Mouse (Mus musculus): ENCODE data around the gene Pla2g4b.
A peak's percentile ranks its signal among the peaks of the same experiment; 100 is the strongest.

The Pla2g4b gene

GRCm38 (mm10) chr2:120032726-120033467 is at the start of gene Pla2g4b:
Gene Pla2g4b, plus strand, starts transcription at chr2:120033417.
- DNase-seq (ENCODE audit: low spot score) = no peak

DNA sequence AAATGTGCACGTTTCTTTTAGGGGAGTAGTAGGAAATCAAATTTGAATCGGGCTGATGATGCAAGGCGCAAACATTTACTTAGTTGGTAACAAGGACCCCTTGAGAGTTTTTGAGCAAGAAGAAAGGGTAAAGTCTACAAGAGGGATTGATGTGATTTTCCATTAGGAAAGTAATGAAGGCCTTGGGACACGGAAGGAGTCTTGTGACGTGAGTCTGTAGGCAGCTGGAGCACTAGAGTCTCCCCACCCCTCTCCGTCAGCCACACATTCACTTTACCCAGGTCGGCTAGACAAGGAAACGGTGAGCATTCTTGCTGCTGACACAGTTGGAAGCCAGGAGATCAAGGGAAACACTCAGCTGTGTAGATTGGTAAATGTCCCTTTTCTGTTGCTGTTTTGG is 47.3 kb upstream of the Pla2g4b start:
- DNase-seq (ENCODE audit: low spot score) = no peak

- no peak for DNase-seq (ENCODE audit: low spot score)
Measured at GRCm38 (mm10) chr2:119986369-119986768, 46.8 kb upstream of the Pla2g4b start.

DNA sequence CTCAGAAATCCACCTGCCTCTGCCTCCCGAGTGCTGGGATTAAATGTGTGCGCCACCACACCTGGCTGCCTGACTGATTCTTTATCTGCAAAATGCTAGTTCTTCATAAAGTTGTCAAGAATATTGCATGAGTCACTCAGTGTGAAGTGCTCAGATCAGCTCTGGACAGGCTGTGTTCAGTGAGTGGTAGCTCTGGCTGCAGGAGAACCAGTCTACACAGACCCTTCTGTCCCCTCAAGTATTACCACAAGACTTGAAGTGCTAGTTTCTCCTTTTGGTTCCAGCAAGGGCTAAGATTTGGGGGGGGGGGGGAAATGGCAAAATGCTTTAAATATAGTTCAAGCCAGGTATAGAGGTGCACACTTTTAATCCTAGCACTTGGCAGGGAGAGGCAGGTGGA is 45.8 kb upstream of the Pla2g4b start:
- no peak for DNase-seq (ENCODE audit: low spot score)

DNA sequence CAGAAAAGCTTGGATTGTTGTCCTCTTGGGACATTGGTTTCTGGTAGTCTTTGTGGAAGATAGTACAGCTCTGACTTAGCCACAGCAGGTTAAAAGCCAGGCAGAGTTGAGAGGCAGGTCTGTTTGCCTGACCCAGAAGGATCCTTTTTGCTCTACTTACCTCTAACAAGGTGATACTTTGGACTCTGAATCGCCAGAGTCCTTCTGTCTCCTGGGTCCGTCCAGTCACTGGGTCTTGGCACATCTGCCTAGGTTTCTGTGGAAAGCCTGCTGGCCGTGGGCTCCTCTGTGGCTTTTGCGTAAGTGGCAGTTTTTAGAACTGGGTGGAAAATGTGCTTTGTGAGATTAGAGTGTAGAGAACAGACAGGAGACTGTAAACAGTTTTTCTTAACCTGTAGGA is 44.3 kb upstream of the Pla2g4b start:
- no peak for DNase-seq (ENCODE audit: low spot score)

DNA sequence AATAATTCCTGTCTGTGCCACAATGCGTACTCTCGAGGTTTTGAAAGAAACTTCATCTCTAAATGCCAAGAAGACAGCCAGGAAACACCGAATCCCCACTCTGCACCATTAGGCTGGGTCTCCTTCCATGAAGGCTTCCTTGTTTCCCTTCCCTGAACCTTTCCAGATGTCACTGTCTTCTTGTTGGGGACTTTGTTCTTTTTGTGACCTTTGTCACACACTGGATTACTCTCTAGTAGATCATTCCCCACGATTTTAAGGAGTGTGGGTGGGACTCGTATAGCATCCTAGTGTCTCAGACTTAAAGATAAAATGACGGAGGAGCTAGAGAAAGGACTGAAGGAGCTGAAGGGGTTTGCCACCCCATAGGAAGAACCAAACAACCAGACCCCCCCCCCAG is 42.3 kb upstream of the Pla2g4b start:
- DNase-seq (ENCODE audit: low spot score) = no peak

GRCm38 (mm10) chr2:119992349-119992748 is 40.9 kb upstream of the Pla2g4b start:
- DNase-seq (ENCODE audit: low spot score) = no peak

DNA sequence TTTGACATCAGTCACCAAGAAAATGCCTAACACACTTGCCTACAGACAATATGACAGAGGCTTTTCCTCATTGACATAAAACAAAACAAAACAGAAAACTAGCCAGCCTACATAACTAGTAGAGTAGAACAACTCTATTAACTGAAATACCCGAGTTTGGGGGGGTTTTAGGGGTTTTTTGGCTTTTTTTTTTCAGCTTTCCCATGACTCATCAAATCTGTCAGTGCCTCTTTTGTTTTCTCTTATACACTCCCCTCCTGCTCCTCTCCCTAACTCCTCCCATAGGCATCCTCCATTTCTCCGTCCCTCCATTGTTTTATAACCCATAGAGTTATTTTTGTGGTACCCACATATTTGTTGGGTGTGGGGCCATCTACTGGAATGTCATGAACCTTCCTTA is 39.7 kb upstream of the Pla2g4b start:
- no peak for DNase-seq (ENCODE audit: low spot score)

- DNase-seq (ENCODE audit: low spot score) = no peak
Measured at GRCm38 (mm10) chr2:119994839-119995238, 38.4 kb upstream of the Pla2g4b start.

DNA sequence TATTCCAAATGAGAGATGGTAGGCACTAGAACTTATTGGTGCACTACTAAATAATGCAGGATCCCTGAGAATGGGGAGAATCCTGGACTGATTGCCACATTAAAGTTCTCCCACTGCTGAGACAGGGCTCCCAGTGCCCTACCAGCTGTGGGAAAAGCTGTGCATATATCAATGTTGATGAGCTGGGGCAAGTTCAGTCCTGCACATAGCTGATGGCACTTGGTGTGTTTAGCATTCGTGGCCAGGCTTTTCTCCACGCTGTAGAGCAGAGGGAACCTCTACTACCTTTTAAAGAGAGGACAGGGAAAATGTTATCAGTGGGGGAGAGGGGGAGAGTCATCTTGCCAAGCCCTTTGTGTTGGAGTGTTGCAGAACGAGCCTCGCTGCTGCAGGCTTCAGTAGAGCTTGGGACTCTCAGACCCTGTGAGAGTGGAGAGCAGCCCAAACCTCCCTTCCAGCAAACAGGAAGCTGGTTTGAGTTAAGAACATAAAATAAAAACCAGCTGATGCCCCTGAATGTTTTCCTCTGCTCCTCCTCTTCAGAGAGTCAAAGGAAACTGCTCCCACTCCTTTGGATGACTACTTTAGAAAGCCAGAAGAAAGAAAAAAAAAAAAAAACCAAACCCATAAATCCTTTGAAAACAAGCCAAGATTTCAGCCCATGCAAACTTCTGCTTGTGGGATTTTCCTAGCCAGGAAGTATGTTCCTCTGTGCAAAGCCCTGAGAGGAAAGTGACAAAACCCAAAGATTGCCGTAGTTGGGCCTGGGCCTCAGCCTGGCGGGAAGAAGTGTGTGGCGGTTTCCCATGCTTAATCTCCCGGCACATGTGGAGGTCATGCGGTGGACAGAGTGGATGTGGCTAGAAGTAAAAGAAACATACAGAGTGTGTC is 37.6 kb upstream of the Pla2g4b start:
- DNase-seq (ENCODE audit: low spot score) = no peak

- no peak for DNase-seq (ENCODE audit: low spot score)
Measured at GRCm38 (mm10) chr2:119997354-119997753, 35.9 kb upstream of the Pla2g4b start.

- no peak for DNase-seq (ENCODE audit: low spot score)
Measured at GRCm38 (mm10) chr2:119999731-120000130, 33.5 kb upstream of the Pla2g4b start.

GRCm38 (mm10) chr2:120000882-120001584 is 32.2 kb upstream of the Pla2g4b start:
- DNase-seq (ENCODE audit: low spot score) = no peak

DNA sequence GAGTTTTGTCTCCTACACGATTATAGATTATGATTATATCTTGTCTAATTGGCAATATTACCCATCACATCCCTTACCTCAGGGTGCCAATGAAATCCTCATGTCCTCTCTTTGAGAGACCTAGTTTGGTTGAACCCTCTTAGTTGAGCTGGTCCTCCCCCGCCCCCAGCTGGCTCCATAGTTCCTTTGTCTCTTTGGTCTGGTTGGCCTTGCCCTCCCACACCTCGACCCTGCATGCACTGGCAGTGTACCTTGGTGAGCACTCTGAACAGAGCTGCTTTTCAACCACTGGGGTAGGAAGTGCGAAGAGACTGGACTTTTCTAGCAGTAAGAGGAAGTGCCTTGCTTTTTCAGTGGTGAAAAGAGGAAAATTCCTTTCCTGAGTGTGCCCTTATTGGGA is 31.3 kb upstream of the Pla2g4b start:
- DNase-seq (ENCODE audit: low spot score) = no peak

GRCm38 (mm10) chr2:120003970-120004369 is 29.2 kb upstream of the Pla2g4b start:
- no peak for DNase-seq (ENCODE audit: low spot score)

DNA sequence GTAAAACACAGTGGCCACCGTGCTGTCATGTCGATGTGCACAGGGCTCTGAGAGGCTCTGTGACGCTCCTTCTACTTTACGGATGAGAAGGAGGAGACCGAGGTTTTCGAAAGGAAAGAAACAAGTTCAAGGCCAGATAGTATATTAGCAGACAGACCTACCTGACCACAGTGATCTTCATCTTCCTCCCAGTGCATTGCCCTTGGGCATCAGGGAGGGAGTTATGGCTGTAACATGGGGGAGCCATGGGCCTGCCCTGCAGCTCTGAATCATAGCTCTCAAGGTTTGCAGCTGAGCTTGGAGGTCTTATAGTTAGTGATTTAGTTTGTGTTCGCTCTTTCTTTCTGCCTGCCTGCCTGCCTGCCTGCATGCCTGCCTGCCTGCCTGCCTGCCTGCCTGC is 26.5 kb upstream of the Pla2g4b start:
- DNase-seq (ENCODE audit: low spot score) = no peak

DNA sequence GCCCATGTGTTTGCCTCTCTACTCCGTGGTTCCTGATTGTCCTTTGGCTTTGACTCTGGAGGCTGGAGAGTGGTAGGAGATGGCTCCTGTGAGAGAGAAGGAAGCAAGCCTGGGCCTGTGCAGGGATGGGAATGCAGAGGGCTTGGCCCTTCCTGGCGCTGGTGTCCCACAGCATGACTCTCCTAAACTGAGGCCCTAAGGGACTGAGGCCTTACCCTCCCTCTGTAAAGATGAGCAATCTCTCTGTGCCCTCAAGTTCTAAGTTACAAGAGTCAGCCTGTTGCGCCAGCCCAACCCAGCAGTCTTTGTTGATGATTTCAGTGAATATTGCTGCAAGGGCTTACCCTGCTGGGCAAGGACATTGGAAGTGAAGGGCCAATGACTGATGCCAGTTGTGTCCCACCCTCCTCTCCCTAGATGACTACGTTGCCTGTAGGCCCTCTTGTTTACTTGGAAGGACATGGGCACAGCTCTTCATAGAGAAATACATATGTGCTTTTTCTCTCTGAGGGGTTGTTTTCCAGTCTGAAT is 25.5 kb upstream of the Pla2g4b start:
- no peak for DNase-seq (ENCODE audit: low spot score)

- DNase-seq (ENCODE audit: low spot score) = no peak
Measured at GRCm38 (mm10) chr2:120008672-120009071, 24.5 kb upstream of the Pla2g4b start.

GRCm38 (mm10) chr2:120011462-120012200 is 21.6 kb upstream of the Pla2g4b start:
- DNase-seq (ENCODE audit: low spot score) = peak; percentile 45

- DNase-seq (ENCODE audit: low spot score) = no peak
Measured at GRCm38 (mm10) chr2:120012924-120013323, 20.3 kb upstream of the Pla2g4b start.

DNA sequence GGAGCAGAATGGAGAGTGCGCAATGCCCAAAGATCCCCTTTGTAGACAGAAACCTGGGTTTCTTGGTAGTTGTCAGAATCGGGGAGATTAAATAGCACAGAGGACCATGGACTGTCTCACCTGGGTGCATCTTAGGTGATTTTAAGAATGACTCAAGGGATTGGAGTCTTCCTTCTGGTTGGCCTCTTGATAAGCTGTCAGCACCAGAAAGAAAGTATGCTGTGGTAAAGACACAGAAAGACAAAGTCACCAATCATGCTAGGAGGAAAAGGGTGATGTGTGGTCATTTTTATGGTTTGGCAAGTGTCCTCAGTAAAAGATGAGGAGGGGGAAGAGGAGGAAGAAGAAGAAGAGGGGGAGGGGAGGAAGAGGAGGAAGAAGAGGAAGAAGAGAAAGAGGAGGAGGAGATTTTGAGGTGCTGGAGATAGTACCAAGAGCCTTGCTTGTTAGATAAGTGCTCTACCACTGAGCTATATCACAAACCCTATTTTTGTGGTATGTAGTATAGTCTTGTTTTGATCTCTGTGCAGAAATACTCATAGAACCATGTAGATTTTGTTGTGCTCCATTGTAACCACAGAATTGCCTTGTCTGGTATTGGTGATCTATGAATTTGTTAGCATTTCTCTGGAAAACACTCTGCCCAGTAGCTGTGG is 19.3 kb upstream of the Pla2g4b start:
- DNase-seq (ENCODE audit: low spot score) = no peak
